Mouse (Mus musculus): Measurements from ENCODE around the gene Taok1. TPM values are rescaled to one million over a fixed set of nuclear protein-coding genes. Genes with fewer than 3 reads are reported as not detected.
"Not testable (repeated sequence)": the region's sequence is repeated elsewhere in the genome, so short reads cannot be mapped to it uniquely, and the experiment has no call there.

The Taok1 gene
- polyA plus RNA-seq, 1 experiment from 2014 or later: 13.4 TPM

GRCm38 (mm10) chr11:77532202-77532846 is 75.3 kb downstream of the Taok1 start:
- no peak overlapping the region for H3K4me2 ChIP-seq
- no peak overlapping the region for H3K4me3 ChIP-seq (replicated peaks)
- WGBS: 82% methylated on average over 4 of the region's 4 CpGs
- no peak overlapping the region for H3K9ac ChIP-seq
- H3K27me3 ChIP-seq (replicated peaks): no peaks in the 10 kb centered on the region
- no peaks in the 10 kb centered on the region for H3K4me1 ChIP-seq
- ATAC-seq (ENCODE audit: insufficient read depth, low FRiP score, low read depth): no peak
- no peaks in the 10 kb centered on the region for H3K9me3 ChIP-seq
- no peak overlapping the region for H3K27ac ChIP-seq
- H3K36me3 ChIP-seq: 0 out of 2 replicates have a peak, but pooled peaks cover 5% of the 10 kb centered on the region

GRCm38 (mm10) chr11:77530862-77531261 is 76.8 kb downstream of the Taok1 start:
- no peaks in the 10 kb centered on the region for H3K27me3 ChIP-seq (replicated peaks)
- H3K27ac ChIP-seq: no peak overlapping the region
- 0 out of 2 replicates have a peak, but pooled peaks cover 1% of the 10 kb centered on the region for H3K36me3 ChIP-seq
- no peak overlapping the region for H3K4me3 ChIP-seq (replicated peaks)
- 75% methylated on average over 2 of the region's 2 CpGs for WGBS
- no peak overlapping the region for H3K9ac ChIP-seq
- H3K4me2 ChIP-seq: no peak overlapping the region
- ATAC-seq (ENCODE audit: insufficient read depth, low FRiP score, low read depth): no peak
- no peaks in the 10 kb centered on the region for H3K9me3 ChIP-seq
- no peaks in the 10 kb centered on the region for H3K4me1 ChIP-seq

GRCm38 (mm10) chr11:77529644-77530043 is 78.0 kb downstream of the Taok1 start:
- H3K4me3 ChIP-seq (replicated peaks): no peak overlapping the region
- H3K9me3 ChIP-seq: no peaks in the 10 kb centered on the region
- H3K4me2 ChIP-seq: no peak overlapping the region
- 72% methylated on average over 3 of the region's 3 CpGs for WGBS
- H3K36me3 ChIP-seq: no peaks in the 10 kb centered on the region
- ATAC-seq (ENCODE audit: insufficient read depth, low FRiP score, low read depth): no peak
- no peak overlapping the region for H3K9ac ChIP-seq
- H3K4me1 ChIP-seq: no peaks in the 10 kb centered on the region
- H3K27me3 ChIP-seq (replicated peaks): no peaks in the 10 kb centered on the region
- H3K27ac ChIP-seq: no peak overlapping the region

GRCm38 (mm10) chr11:77528420-77528819 is 79.2 kb downstream of the Taok1 start:
- not testable (repeated sequence) for H3K36me3 ChIP-seq; H3K4me2 ChIP-seq; ATAC-seq (ENCODE audit: insufficient read depth, low FRiP score, low read depth); H3K9ac ChIP-seq; H3K4me3 ChIP-seq (replicated peaks); H3K9me3 ChIP-seq; H3K27me3 ChIP-seq (replicated peaks); H3K4me1 ChIP-seq; H3K27ac ChIP-seq
- 86% methylated on average over 3 of the region's 3 CpGs for WGBS

- Histone ChIP-seq H3K4me1 (no peaks in the 10 kb centered on the region), H3K36me3 (no peaks in the 10 kb centered on the region), H3K4me3 (replicated peaks) (no peak overlapping the region), H3K9me3 (no peaks in the 10 kb centered on the region), H3K4me2 (no peak overlapping the region), H3K9ac (no peak overlapping the region), H3K27ac (no peak overlapping the region), H3K27me3 (replicated peaks) (no peaks in the 10 kb centered on the region)
- no peak for ATAC-seq (ENCODE audit: insufficient read depth, low FRiP score, low read depth)
- WGBS: 76% methylated on average over 3 of the region's 3 CpGs
These were observed 81.7 kb downstream of the Taok1 start for GRCm38 (mm10) chr11:77525804-77526486.

- Histone ChIP-seq H3K4me1 (peaks cover 3% of the 10 kb centered on the region), H3K4me2 (no peak overlapping the region), H3K27ac (no peak overlapping the region), H3K27me3 (replicated peaks) (0 out of 2 replicates have a peak, but pooled peaks cover 4% of the 10 kb centered on the region), H3K9me3 (no peaks in the 10 kb centered on the region), H3K9ac (no peak overlapping the region), H3K36me3 (no peaks in the 10 kb centered on the region), H3K4me3 (replicated peaks) (no peak overlapping the region)
- 56% methylated on average over 5 of the region's 5 CpGs for WGBS
- ATAC-seq (ENCODE audit: insufficient read depth, low FRiP score, low read depth): no peak
These were observed 86.8 kb downstream of the Taok1 start for GRCm38 (mm10) chr11:77520601-77521529.

- WGBS: 61% methylated on average over 5 of the region's 5 CpGs
- ATAC-seq (ENCODE audit: insufficient read depth, low FRiP score, low read depth): no peak
- Histone ChIP-seq H3K36me3 (no peaks in the 10 kb centered on the region), H3K27me3 (replicated peaks) (0 out of 2 replicates have a peak, but pooled peaks cover 7% of the 10 kb centered on the region), H3K4me2 (no peak within 1 kb of the TSS), H3K27ac (no peak within 1 kb of the TSS), H3K9me3 (no peaks in the 10 kb centered on the region), H3K9ac (no peak within 1 kb of the TSS), H3K4me3 (replicated peaks) (no peak within 1 kb of the TSS), H3K4me1 (peaks cover 19% of the 10 kb centered on the region)
These were observed 88.6 kb downstream of the Taok1 start, which contains the start of gene Gm10392 for GRCm38 (mm10) chr11:77519043-77519442. Gene Gm10392 (minus strand): TSS chr11:77519198.

- Histone ChIP-seq H3K36me3 (no peaks in the 10 kb centered on the region), H3K4me3 (replicated peaks) (no peak overlapping the region), H3K4me1 (peaks cover 24% of the 10 kb centered on the region), H3K27ac (no peak overlapping the region), H3K4me2 (no peak overlapping the region), H3K9me3 (no peaks in the 10 kb centered on the region), H3K27me3 (replicated peaks) (0 out of 2 replicates have a peak, but pooled peaks cover 7% of the 10 kb centered on the region), H3K9ac (no peak overlapping the region)
- WGBS: 82% methylated on average over 27 of the region's 27 CpGs
- no peak for ATAC-seq (ENCODE audit: insufficient read depth, low FRiP score, low read depth)
These were observed 89.4 kb downstream of the Taok1 start for GRCm38 (mm10) chr11:77518051-77518798.

- H3K9ac ChIP-seq: no peak overlapping the region
- H3K4me1 ChIP-seq: peaks cover 27% of the 10 kb centered on the region
- H3K36me3 ChIP-seq: no peaks in the 10 kb centered on the region
- 0 out of 2 replicates have a peak, but pooled peaks cover 7% of the 10 kb centered on the region for H3K27me3 ChIP-seq (replicated peaks)
- H3K27ac ChIP-seq: no peak overlapping the region
- no peak for ATAC-seq (ENCODE audit: insufficient read depth, low FRiP score, low read depth)
- H3K9me3 ChIP-seq: no peaks in the 10 kb centered on the region
- H3K4me2 ChIP-seq: peak overlapping the region; percentile 92; the same call in 1 of the 2 replicates
- WGBS: 60% methylated on average over 5 of the region's 5 CpGs
- H3K4me3 ChIP-seq (replicated peaks): no peak overlapping the region
These were observed 90.8 kb downstream of the Taok1 start for GRCm38 (mm10) chr11:77516553-77517425.

GRCm38 (mm10) chr11:77515637-77516552 is 91.7 kb downstream of the Taok1 start, which contains the start of gene Trp53i13:
Gene Trp53i13 (minus strand): TSS chr11:77515980.
- Histone ChIP-seq H3K27me3 (replicated peaks) (0 out of 2 replicates have a peak, but pooled peaks cover 7% of the 10 kb centered on the region), H3K9ac (peak within 1 kb of the TSS; percentile 7; the same call in 1 of the 2 replicates), H3K4me3 (replicated peaks) (peak within 1 kb of the TSS; percentile 71), H3K36me3 (no peaks in the 10 kb centered on the region), H3K4me2 (peak within 1 kb of the TSS; percentile 92), H3K27ac (no peak within 1 kb of the TSS; the same call in 1 of the 2 replicates), H3K9me3 (no peaks in the 10 kb centered on the region), H3K4me1 (peaks cover 27% of the 10 kb centered on the region)
- WGBS: 8% methylated on average over 39 of the region's 39 CpGs
- ATAC-seq (ENCODE audit: insufficient read depth, low FRiP score, low read depth): no peak

Data from stomach, embryonic 15.5 days (tissue).